Mouse (Mus musculus): ENCODE measurements around the gene Tasp1.
A peak's percentile ranks its signal among the peaks of the same experiment; 100 is the strongest.
"Not testable (repeated sequence)": the region's sequence is repeated elsewhere in the genome, so short reads cannot be mapped to it uniquely, and the experiment has no call there.

Tasp1 gene

GRCm38 (mm10) chr2:140066353-140067314 lies at the start of gene Tasp1:
Gene Tasp1 (minus strand): TSS chr2:140066805.
- peak; percentile 92 for DNase-seq (ENCODE audit: low spot score)

GRCm38 (mm10) chr2:140113851-140114250 lies 47.2 kb upstream of the Tasp1 start:
- peak; percentile 17 for DNase-seq (ENCODE audit: low spot score)

- DNase-seq (ENCODE audit: low spot score), result no peak
These were observed 42.3 kb upstream of the Tasp1 start for GRCm38 (mm10) chr2:140108945-140109344.

- no peak for DNase-seq (ENCODE audit: low spot score)
These were observed 41.0 kb upstream of the Tasp1 start for GRCm38 (mm10) chr2:140107641-140108040.

- no peak for DNase-seq (ENCODE audit: low spot score)
These were observed 38.3 kb upstream of the Tasp1 start for GRCm38 (mm10) chr2:140104951-140105350.

GRCm38 (mm10) chr2:140100551-140101474 lies 34.2 kb upstream of the Tasp1 start:
- DNase-seq (ENCODE audit: low spot score), result no peak

- no peak for DNase-seq (ENCODE audit: low spot score)
These were observed 33.4 kb upstream of the Tasp1 start for GRCm38 (mm10) chr2:140099971-140100370.

- no peak for DNase-seq (ENCODE audit: low spot score)
These were observed 30.6 kb upstream of the Tasp1 start for GRCm38 (mm10) chr2:140097131-140097591.

GRCm38 (mm10) chr2:140096034-140096433 lies 29.4 kb upstream of the Tasp1 start:
- no peak for DNase-seq (ENCODE audit: low spot score)

GRCm38 (mm10) chr2:140093433-140093832 lies 26.8 kb upstream of the Tasp1 start:
- no peak for DNase-seq (ENCODE audit: low spot score)

GRCm38 (mm10) chr2:140084245-140084644 lies 17.6 kb upstream of the Tasp1 start:
- DNase-seq (ENCODE audit: low spot score), result no peak

GRCm38 (mm10) chr2:140080747-140081577 lies 14.4 kb upstream of the Tasp1 start:
- DNase-seq (ENCODE audit: low spot score), result no peak

GRCm38 (mm10) chr2:140079284-140079683 lies 12.7 kb upstream of the Tasp1 start:
- not testable (repeated sequence) for DNase-seq (ENCODE audit: low spot score)

GRCm38 (mm10) chr2:140078600-140079280 lies 12.1 kb upstream of the Tasp1 start:
- DNase-seq (ENCODE audit: low spot score), result no peak

- DNase-seq (ENCODE audit: low spot score), result no peak
These were observed 10.9 kb upstream of the Tasp1 start for GRCm38 (mm10) chr2:140077476-140077875.

- no peak for DNase-seq (ENCODE audit: low spot score)
These were observed 8.5 kb upstream of the Tasp1 start for GRCm38 (mm10) chr2:140075150-140075549.

GRCm38 (mm10) chr2:140067516-140067915 lies 911 bp upstream of the Tasp1 start:
- DNase-seq (ENCODE audit: low spot score), result no peak

GRCm38 (mm10) chr2:140065676-140066075 lies 929 bp downstream of the Tasp1 start:
- no peak for DNase-seq (ENCODE audit: low spot score)

- DNase-seq (ENCODE audit: low spot score), result no peak
These were observed 5.1 kb downstream of the Tasp1 start for GRCm38 (mm10) chr2:140061481-140061880.

- DNase-seq (ENCODE audit: low spot score), result no peak
These were observed 6.3 kb downstream of the Tasp1 start for GRCm38 (mm10) chr2:140060092-140060867.

Data from left cerebral cortex, adult 11 months (tissue).